Mouse (Mus musculus) liver, postnatal 0 days (tissue): ENCODE data around the gene Reg4.

ENCODE experiments used
- CTCF ChIP-seq: sonication (generic); IDR thresholded peaks from 2 replicates; pipeline ENCODE4 v1.5.1; 2016; ENCODE audit warnings: antibody characterized with exemption, low read depth
- EP300 ChIP-seq: IDR thresholded peaks from 2 replicates; pipeline ENCODE4 v1.6.1; 2016; ENCODE audit warnings: antibody characterized with exemption, low read depth, mild to moderate bottlenecking

GRCm38 (mm10) chr3:98254059-98254458 lies 32.1 kb downstream of the Reg4 start:
- no peak for TF ChIP-seq CTCF
- no peak for TF ChIP-seq EP300
